Mouse (Mus musculus): Measurements from ENCODE around the gene Cldn10. TPM values are rescaled to one million over a fixed set of nuclear protein-coding genes. Genes with fewer than 3 reads are reported as not detected.
"Not testable (repeated sequence)": the region's sequence is repeated elsewhere in the genome, so short reads cannot be mapped to it uniquely, and the experiment has no call there.

Cldn10 gene
- polyA plus RNA-seq, 1 experiment from 2014 or later = 1.7 TPM

GRCm38 (mm10) chr14:118807653-118808052 is 19.9 kb downstream of the Cldn10 start:
- H3K9ac ChIP-seq = no peak overlapping the region
- no peaks in the 10 kb centered on the region for H3K4me1 ChIP-seq
- no peak overlapping the region for H3K4me2 ChIP-seq (replicated peaks)
- H3K36me3 ChIP-seq = no peaks in the 10 kb centered on the region
- WGBS = 89% methylated on average over 5 of the region's 5 CpGs
- ATAC-seq (ENCODE audit: insufficient number of reproducible peaks, insufficient read depth, low FRiP score, low TSS enrichment) = no peak
- H3K27ac ChIP-seq = no peak overlapping the region
- no peak overlapping the region for H3K4me3 ChIP-seq
- no peaks in the 10 kb centered on the region for H3K9me3 ChIP-seq
- no peaks in the 10 kb centered on the region for H3K27me3 ChIP-seq

GRCm38 (mm10) chr14:118808183-118808582 is 20.5 kb downstream of the Cldn10 start:
- not testable (repeated sequence) for ATAC-seq (ENCODE audit: insufficient number of reproducible peaks, insufficient read depth, low FRiP score, low TSS enrichment); H3K9ac ChIP-seq; H3K27me3 ChIP-seq; H3K4me1 ChIP-seq; H3K36me3 ChIP-seq; H3K9me3 ChIP-seq; H3K4me2 ChIP-seq (replicated peaks); H3K27ac ChIP-seq; H3K4me3 ChIP-seq
- 74% methylated on average over 2 of the region's 2 CpGs for WGBS

GRCm38 (mm10) chr14:118809686-118810085 is 22.0 kb downstream of the Cldn10 start:
- 76% methylated on average over 4 of the region's 4 CpGs for WGBS
- Histone ChIP-seq H3K27ac (no peak overlapping the region), H3K9ac (no peak overlapping the region), H3K4me3 (no peak overlapping the region), H3K4me1 (no peaks in the 10 kb centered on the region), H3K9me3 (no peaks in the 10 kb centered on the region), H3K4me2 (replicated peaks) (no peak overlapping the region), H3K36me3 (no peaks in the 10 kb centered on the region), H3K27me3 (no peaks in the 10 kb centered on the region)
- no peak for ATAC-seq (ENCODE audit: insufficient number of reproducible peaks, insufficient read depth, low FRiP score, low TSS enrichment)

GRCm38 (mm10) chr14:118811256-118811655 is 23.5 kb downstream of the Cldn10 start:
- H3K27me3 ChIP-seq; H3K36me3 ChIP-seq; H3K4me3 ChIP-seq; H3K4me1 ChIP-seq; H3K9ac ChIP-seq; ATAC-seq (ENCODE audit: insufficient number of reproducible peaks, insufficient read depth, low FRiP score, low TSS enrichment); H3K9me3 ChIP-seq; H3K27ac ChIP-seq; H3K4me2 ChIP-seq (replicated peaks): not testable (repeated sequence)

- Histone ChIP-seq H3K27ac (no peak overlapping the region), H3K9ac (no peak overlapping the region), H3K27me3 (no peaks in the 10 kb centered on the region), H3K4me3 (no peak overlapping the region), H3K9me3 (no peaks in the 10 kb centered on the region), H3K4me2 (replicated peaks) (no peak overlapping the region), H3K36me3 (no peaks in the 10 kb centered on the region), H3K4me1 (no peaks in the 10 kb centered on the region)
- WGBS = 74% methylated on average over 7 of the region's 7 CpGs
- no peak for ATAC-seq (ENCODE audit: insufficient number of reproducible peaks, insufficient read depth, low FRiP score, low TSS enrichment)
Measured at GRCm38 (mm10) chr14:118813111-118813510, 25.4 kb downstream of the Cldn10 start.

GRCm38 (mm10) chr14:118816503-118816902 is 28.8 kb downstream of the Cldn10 start:
- Histone ChIP-seq H3K27me3 (0 out of 2 replicates have a peak, but pooled peaks cover 6% of the 10 kb centered on the region), H3K27ac (no peak overlapping the region), H3K4me3 (no peak overlapping the region), H3K4me1 (no peaks in the 10 kb centered on the region), H3K4me2 (replicated peaks) (no peak overlapping the region), H3K36me3 (no peaks in the 10 kb centered on the region), H3K9me3 (no peaks in the 10 kb centered on the region), H3K9ac (no peak overlapping the region)
- 20% methylated on average over 4 of the region's 4 CpGs for WGBS
- ATAC-seq (ENCODE audit: insufficient number of reproducible peaks, insufficient read depth, low FRiP score, low TSS enrichment) = no peak

- WGBS = 11% methylated on average over 8 of the region's 8 CpGs
- Histone ChIP-seq H3K27ac (no peak overlapping the region), H3K4me2 (replicated peaks) (no peak overlapping the region), H3K9me3 (no peaks in the 10 kb centered on the region), H3K4me3 (no peak overlapping the region), H3K9ac (no peak overlapping the region), H3K4me1 (no peaks in the 10 kb centered on the region), H3K36me3 (no peaks in the 10 kb centered on the region), H3K27me3 (0 out of 2 replicates have a peak, but pooled peaks cover 6% of the 10 kb centered on the region)
- ATAC-seq (ENCODE audit: insufficient number of reproducible peaks, insufficient read depth, low FRiP score, low TSS enrichment) = no peak
Measured at GRCm38 (mm10) chr14:118820111-118820510, 32.4 kb downstream of the Cldn10 start.

- Histone ChIP-seq H3K9me3 (no peaks in the 10 kb centered on the region), H3K4me1 (no peaks in the 10 kb centered on the region), H3K27me3 (0 out of 2 replicates have a peak, but pooled peaks cover 6% of the 10 kb centered on the region), H3K9ac (no peak overlapping the region), H3K4me2 (replicated peaks) (no peak overlapping the region), H3K36me3 (no peaks in the 10 kb centered on the region), H3K4me3 (no peak overlapping the region), H3K27ac (no peak overlapping the region)
- 90% methylated on average over 4 of the region's 4 CpGs for WGBS
- ATAC-seq (ENCODE audit: insufficient number of reproducible peaks, insufficient read depth, low FRiP score, low TSS enrichment) = no peak
Measured at GRCm38 (mm10) chr14:118822816-118823215, 35.1 kb downstream of the Cldn10 start.

- no peaks in the 10 kb centered on the region for H3K9me3 ChIP-seq
- WGBS = 69% methylated on average over 6 of the region's 6 CpGs
Measured at GRCm38 (mm10) chr14:118823313-118823712, 35.6 kb downstream of the Cldn10 start.

GRCm38 (mm10) chr14:118826346-118826745 is 38.6 kb downstream of the Cldn10 start:
- H3K4me3 ChIP-seq = no peak overlapping the region
- H3K9ac ChIP-seq = no peak overlapping the region
- H3K4me1 ChIP-seq = no peaks in the 10 kb centered on the region
- no peak overlapping the region for H3K27ac ChIP-seq
- H3K9me3 ChIP-seq = no peaks in the 10 kb centered on the region
- H3K4me2 ChIP-seq (replicated peaks) = no peak overlapping the region
- no peaks in the 10 kb centered on the region for H3K27me3 ChIP-seq
- ATAC-seq (ENCODE audit: insufficient number of reproducible peaks, insufficient read depth, low FRiP score, low TSS enrichment) = no peak
- no peaks in the 10 kb centered on the region for H3K36me3 ChIP-seq
- 80% methylated on average over 8 of the region's 8 CpGs for WGBS

More at GRCm38 (mm10) chr14:118823313-118823712, 35.6 kb downstream of the Cldn10 start:
- Histone ChIP-seq H3K4me1 (no peaks in the 10 kb centered on the region), H3K27ac (no peak overlapping the region), H3K27me3 (0 out of 2 replicates have a peak, but pooled peaks cover 4% of the 10 kb centered on the region), H3K4me2 (replicated peaks) (no peak overlapping the region), H3K4me3 (no peak overlapping the region), H3K9ac (no peak overlapping the region), H3K36me3 (no peaks in the 10 kb centered on the region)
- ATAC-seq (ENCODE audit: insufficient number of reproducible peaks, insufficient read depth, low FRiP score, low TSS enrichment) = no peak

- H3K9ac ChIP-seq = no peak overlapping the region
- 25% methylated on average over 7 of the region's 7 CpGs for WGBS
- no peaks in the 10 kb centered on the region for H3K27me3 ChIP-seq
- H3K27ac ChIP-seq = no peak overlapping the region
- no peak overlapping the region for H3K4me2 ChIP-seq (replicated peaks)
- H3K4me1 ChIP-seq = no peaks in the 10 kb centered on the region
- no peaks in the 10 kb centered on the region for H3K36me3 ChIP-seq
- no peak for ATAC-seq (ENCODE audit: insufficient number of reproducible peaks, insufficient read depth, low FRiP score, low TSS enrichment)
- no peaks in the 10 kb centered on the region for H3K9me3 ChIP-seq
- H3K4me3 ChIP-seq = no peak overlapping the region
Measured at GRCm38 (mm10) chr14:118827283-118827904, 39.7 kb downstream of the Cldn10 start.

GRCm38 (mm10) chr14:118829331-118830095 is 41.8 kb downstream of the Cldn10 start:
- no peaks in the 10 kb centered on the region for H3K27me3 ChIP-seq
- no peak overlapping the region for H3K4me3 ChIP-seq
- no peak overlapping the region for H3K4me2 ChIP-seq (replicated peaks)
- 91% methylated on average over 11 of the region's 11 CpGs for WGBS
- H3K27ac ChIP-seq = no peak overlapping the region
- no peak for ATAC-seq (ENCODE audit: insufficient number of reproducible peaks, insufficient read depth, low FRiP score, low TSS enrichment)
- no peaks in the 10 kb centered on the region for H3K36me3 ChIP-seq
- no peaks in the 10 kb centered on the region for H3K9me3 ChIP-seq
- no peak overlapping the region for H3K9ac ChIP-seq
- peaks cover 5% of the 10 kb centered on the region for H3K4me1 ChIP-seq
